Mouse (Mus musculus) neural tube, embryonic 15.5 days (tissue): ENCODE measurements around the gene Arhgef10l. TPM values are rescaled to one million over a fixed set of nuclear protein-coding genes. Genes with fewer than 3 reads are reported as not detected.

Source experiments
- ATAC-seq: fragments of 200-750 bp; cut with Nextera tagmentation; 2 replicates; pipeline ENCODE4 v1.8.0; 2017; ENCODE audit warnings: mild to moderate bottlenecking, moderate TSS enrichment, moderate library complexity; ENCODE audit not compliant: low FRiP score
- H3K27ac ChIP-seq: fragments of 300-500 bp; sonication (generic); replicated peaks from 2 replicates; pipeline ENCODE4 v1.5.1; 2015; ENCODE audit warnings: mild to moderate bottlenecking, inconsistent platforms
- H3K27me3 ChIP-seq: fragments of 300-500 bp; sonication (generic); replicated peaks from 2 replicates; pipeline ENCODE4 v1.6.1; 2015; ENCODE audit warnings: inconsistent platforms
- H3K36me3 ChIP-seq: fragments of 300-500 bp; sonication (generic); 2 replicates; pipeline ENCODE4 v1.6.1; 2015; ENCODE audit warnings: inconsistent platforms
- H3K4me1 ChIP-seq: fragments of 300-500 bp; sonication (generic); 2 replicates; pipeline ENCODE4 v1.6.1; 2015; ENCODE audit warnings: inconsistent platforms
- H3K4me2 ChIP-seq: fragments of 300-500 bp; sonication (generic); 2 replicates; pipeline ENCODE4 v1.6.1; 2015; ENCODE audit warnings: inconsistent platforms, mild to moderate bottlenecking, moderate library complexity
- H3K4me3 ChIP-seq: fragments of 300-500 bp; sonication (generic); replicated peaks from 2 replicates; pipeline ENCODE4 v1.5.1; 2015; ENCODE audit warnings: mild to moderate bottlenecking, inconsistent platforms
- H3K9ac ChIP-seq: fragments of 300-500 bp; sonication (generic); replicated peaks from 2 replicates; pipeline ENCODE4 v1.6.1; 2015; ENCODE audit warnings: mild to moderate bottlenecking, inconsistent platforms
- H3K9me3 ChIP-seq: fragments of 300-500 bp; sonication (generic); replicated peaks from 2 replicates; pipeline ENCODE4 v1.6.1; 2016; ENCODE audit warnings: inconsistent platforms
- WGBS: fragments of 180-500 bp; shearing (Covaris S2); methylation state at CpG from one replicate; pipeline ENCODE4 v1.1.7; 2015; ENCODE audit warnings: mixed read lengths; 5-methylcytosine and 5-hydroxymethylcytosine counted together
- polyA plus RNA-seq: library from polyadenylated mRNA; unstranded; fragments of >200 nt; fragmentation: Nextera tagmentation; extraction: Ambion mirVana; gene quantifications from 2 replicates; pipeline ENCODE4 v1.2.1, GENCODE M21; 2015

Arhgef10l gene
- polyA plus RNA-seq, 1 experiment from 2014 or later = 23.6 TPM

- no peak for ATAC-seq
- H3K27ac ChIP-seq = no peak overlapping the region
- peaks cover 32% of the 10 kb centered on the region for H3K4me1 ChIP-seq
- no peak overlapping the region for H3K9ac ChIP-seq
- 55% methylated on average over 14 of the region's 14 CpGs for WGBS
- no peaks in the 10 kb centered on the region for H3K27me3 ChIP-seq
- H3K4me3 ChIP-seq = no peak overlapping the region
- H3K4me2 ChIP-seq = no peak overlapping the region
- H3K36me3 ChIP-seq = no peaks in the 10 kb centered on the region
- H3K9me3 ChIP-seq = no peaks in the 10 kb centered on the region
These were observed 11.8 kb downstream of the Arhgef10l start for GRCm38 (mm10) chr4:140653835-140654583.

- Histone ChIP-seq H3K27me3 (no peaks in the 10 kb centered on the region), H3K36me3 (no peaks in the 10 kb centered on the region), H3K9ac (no peak overlapping the region), H3K9me3 (no peaks in the 10 kb centered on the region), H3K4me2 (peak overlapping the region; percentile 77), H3K4me3 (no peak overlapping the region), H3K27ac (peak overlapping the region; percentile 97), H3K4me1 (peaks cover 44% of the 10 kb centered on the region)
- ATAC-seq = no peak
- 58% methylated on average over 1 of the region's 1 CpGs for WGBS
These were observed 16.1 kb downstream of the Arhgef10l start for GRCm38 (mm10) chr4:140649731-140650130.

DNA sequence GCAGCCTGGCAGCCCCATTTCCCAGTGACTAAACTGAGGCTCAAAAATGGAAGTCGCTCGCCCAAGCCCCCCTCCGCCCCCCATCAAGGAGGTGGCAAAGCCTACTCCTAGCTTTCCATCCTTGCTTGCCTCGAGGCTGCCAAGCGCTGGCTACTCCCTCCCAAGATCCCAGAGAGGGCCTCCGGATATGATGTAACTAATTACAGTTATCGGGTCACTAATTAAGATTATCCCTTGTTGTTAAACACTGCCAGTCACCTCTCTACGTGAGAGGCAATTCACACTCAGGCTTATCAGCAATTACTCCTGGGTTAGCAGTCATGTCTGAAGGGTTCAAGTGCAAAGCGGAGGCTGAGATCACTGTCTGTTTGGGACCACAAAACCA is 16.6 kb downstream of the Arhgef10l start:
- peak overlapping the region; percentile 97 for H3K27ac ChIP-seq
- peak; percentile 6; the same call in 1 of the 2 replicates for ATAC-seq
- no peaks in the 10 kb centered on the region for H3K36me3 ChIP-seq
- H3K27me3 ChIP-seq = no peaks in the 10 kb centered on the region
- H3K9ac ChIP-seq = peak overlapping the region; percentile 95
- H3K4me3 ChIP-seq = peak overlapping the region; percentile 72
- peaks cover 49% of the 10 kb centered on the region for H3K4me1 ChIP-seq
- peak overlapping the region; percentile 77 for H3K4me2 ChIP-seq
- 16% methylated on average over 9 of the region's 9 CpGs for WGBS
- H3K9me3 ChIP-seq = no peaks in the 10 kb centered on the region

DNA sequence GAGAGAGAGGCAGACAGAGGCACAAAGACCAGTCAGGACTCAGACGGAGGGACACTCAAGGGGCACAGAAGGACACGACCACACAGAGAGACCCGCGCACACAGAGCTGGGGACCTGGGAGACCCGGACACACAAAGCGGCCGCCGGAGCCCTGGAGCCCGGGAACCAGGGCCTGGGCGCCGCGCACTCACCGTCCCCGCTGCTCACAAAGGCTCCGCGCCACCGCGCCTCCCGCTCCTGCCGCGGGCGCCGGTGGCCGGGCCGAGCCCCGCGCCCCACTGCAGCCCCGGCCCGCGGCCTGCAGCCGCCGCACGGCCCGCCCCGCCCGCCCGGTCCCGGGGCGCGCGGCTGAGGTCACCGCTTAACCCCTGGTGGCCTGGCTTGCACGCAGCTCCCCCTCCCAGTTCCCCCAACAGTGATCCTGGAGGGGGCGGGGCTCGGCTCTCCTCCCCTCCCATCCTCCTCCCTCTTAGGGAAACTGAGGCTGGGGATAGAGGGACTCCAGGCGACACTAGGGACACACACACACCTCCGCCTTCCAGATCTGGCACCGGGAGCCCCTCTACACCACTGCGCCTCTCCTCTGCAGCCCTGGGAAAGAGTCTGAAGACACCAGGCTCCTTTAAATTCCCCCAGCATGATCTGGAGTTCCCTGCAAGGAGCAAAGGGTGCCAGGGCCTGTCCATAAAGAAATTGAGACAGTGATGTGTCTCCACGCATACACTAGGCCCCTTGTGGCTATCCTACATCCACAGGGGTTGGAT is 17.2 kb downstream of the Arhgef10l start:
- H3K36me3 ChIP-seq = no peaks in the 10 kb centered on the region
- no peaks in the 10 kb centered on the region for H3K9me3 ChIP-seq
- peak overlapping the region; percentile 95 for H3K9ac ChIP-seq
- H3K4me1 ChIP-seq = peaks cover 54% of the 10 kb centered on the region
- WGBS = under 1% methylated on average over 31 of the region's 50 CpGs
- no peaks in the 10 kb centered on the region for H3K27me3 ChIP-seq
- peak; percentile 79 for ATAC-seq
- H3K4me2 ChIP-seq = peak overlapping the region; percentile 77
- H3K4me3 ChIP-seq = peak overlapping the region; percentile 72
- peak overlapping the region; percentile 97 for H3K27ac ChIP-seq

DNA sequence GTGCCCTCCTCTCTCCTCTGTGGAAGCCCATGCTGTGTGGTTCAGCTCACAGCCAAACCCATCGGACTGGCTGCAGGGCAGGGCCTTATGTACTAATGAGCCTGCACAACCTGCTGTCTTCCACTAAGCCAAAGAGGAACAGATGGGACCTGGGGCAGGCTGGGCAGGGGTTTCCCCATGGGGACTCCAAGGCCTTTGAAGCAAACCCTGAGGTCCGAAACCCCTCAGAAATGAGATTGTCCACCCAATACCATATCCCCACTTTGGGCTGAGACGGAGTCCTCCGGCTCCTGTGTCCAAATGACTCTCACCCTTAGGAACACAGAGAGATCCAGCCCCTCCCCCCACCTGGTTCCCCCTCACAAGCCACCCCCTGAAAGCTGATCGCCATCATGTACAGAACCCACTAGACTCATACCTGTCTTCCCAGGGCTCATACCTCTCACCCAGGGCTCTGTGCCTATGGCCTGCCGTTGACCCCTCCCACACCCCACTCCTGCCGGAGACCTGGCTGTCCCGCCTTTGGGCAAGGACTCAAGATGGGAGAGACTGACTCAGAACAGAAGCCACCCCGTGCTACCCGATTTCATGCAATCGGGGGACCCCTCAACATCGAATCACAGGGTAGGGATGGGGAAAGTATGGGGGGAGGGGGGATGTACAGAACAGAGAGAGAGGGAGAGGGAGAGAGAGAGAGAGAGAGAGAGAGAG is 17.9 kb downstream of the Arhgef10l start:
- Histone ChIP-seq H3K27ac (peak overlapping the region; percentile 97), H3K4me1 (peaks cover 54% of the 10 kb centered on the region), H3K4me2 (peak overlapping the region; percentile 77), H3K36me3 (no peaks in the 10 kb centered on the region), H3K4me3 (peak overlapping the region; percentile 72), H3K27me3 (no peaks in the 10 kb centered on the region), H3K9ac (peak overlapping the region; percentile 95), H3K9me3 (no peaks in the 10 kb centered on the region)
- peak; percentile 66 for ATAC-seq
- 2% methylated on average over 12 of the region's 12 CpGs for WGBS

DNA sequence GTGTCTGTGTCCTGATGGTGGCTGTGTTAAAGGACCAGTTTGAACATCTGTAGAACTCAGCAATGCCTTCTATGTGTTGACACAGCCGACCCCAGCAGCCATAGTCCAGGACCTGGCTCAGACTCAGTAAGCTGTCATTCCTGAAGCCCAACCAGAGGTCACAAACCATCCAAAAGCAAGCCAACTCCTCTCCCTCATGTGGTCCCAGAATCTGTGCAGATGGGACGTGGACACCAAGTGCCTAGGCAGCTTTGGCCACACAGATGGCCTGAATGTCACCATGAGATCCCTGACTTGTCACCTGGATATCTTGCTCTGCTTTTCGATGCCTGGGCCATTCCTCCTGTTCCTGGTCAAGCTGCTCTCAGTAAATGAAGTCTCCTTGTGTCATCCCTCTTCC is 20.2 kb downstream of the Arhgef10l start:
- Histone ChIP-seq H3K4me2 (no peak overlapping the region), H3K9ac (no peak overlapping the region), H3K4me3 (no peak overlapping the region), H3K4me1 (peaks cover 65% of the 10 kb centered on the region), H3K27me3 (no peaks in the 10 kb centered on the region), H3K36me3 (no peaks in the 10 kb centered on the region), H3K9me3 (no peaks in the 10 kb centered on the region), H3K27ac (no peak overlapping the region)
- ATAC-seq = no peak
- 93% methylated on average over 3 of the region's 3 CpGs for WGBS

- ATAC-seq = no peak
- 0 out of 2 replicates have a peak overlapping the region, but pooled peaks have one; percentile 37 for H3K27ac ChIP-seq
- H3K9me3 ChIP-seq = no peaks in the 10 kb centered on the region
- H3K27me3 ChIP-seq = no peaks in the 10 kb centered on the region
- peak overlapping the region; percentile 13; the same call in 1 of the 2 replicates for H3K4me2 ChIP-seq
- no peaks in the 10 kb centered on the region for H3K36me3 ChIP-seq
- no peak overlapping the region for H3K9ac ChIP-seq
- peaks cover 69% of the 10 kb centered on the region for H3K4me1 ChIP-seq
- H3K4me3 ChIP-seq = no peak overlapping the region
- 18% methylated on average over 3 of the region's 3 CpGs for WGBS
These were observed 21.1 kb downstream of the Arhgef10l start for GRCm38 (mm10) chr4:140644701-140645100.

GRCm38 (mm10) chr4:140644276-140644675 is 21.5 kb downstream of the Arhgef10l start:
- Histone ChIP-seq H3K27me3 (no peaks in the 10 kb centered on the region), H3K9me3 (no peaks in the 10 kb centered on the region), H3K9ac (no peak overlapping the region), H3K27ac (0 out of 2 replicates have a peak overlapping the region, but pooled peaks have one; percentile 37), H3K4me1 (peaks cover 68% of the 10 kb centered on the region), H3K36me3 (no peaks in the 10 kb centered on the region), H3K4me2 (peak overlapping the region; percentile 13; the same call in 1 of the 2 replicates), H3K4me3 (no peak overlapping the region)
- no peak for ATAC-seq
- 49% methylated on average over 6 of the region's 6 CpGs for WGBS

- no peak overlapping the region for H3K4me2 ChIP-seq
- 91% methylated on average over 4 of the region's 4 CpGs for WGBS
- peak overlapping the region; percentile 64 for H3K27ac ChIP-seq
- ATAC-seq = no peak
- peaks cover 63% of the 10 kb centered on the region for H3K4me1 ChIP-seq
- H3K36me3 ChIP-seq = no peaks in the 10 kb centered on the region
- H3K4me3 ChIP-seq = no peak overlapping the region
- H3K9me3 ChIP-seq = no peaks in the 10 kb centered on the region
- no peaks in the 10 kb centered on the region for H3K27me3 ChIP-seq
- no peak overlapping the region for H3K9ac ChIP-seq
These were observed 23.4 kb downstream of the Arhgef10l start for GRCm38 (mm10) chr4:140642378-140642777.

- H3K4me3 ChIP-seq = no peak overlapping the region
- ATAC-seq = peak; percentile 12; the same call in 1 of the 2 replicates
- H3K27ac ChIP-seq = peak overlapping the region; percentile 64
- no peaks in the 10 kb centered on the region for H3K36me3 ChIP-seq
- peaks cover 58% of the 10 kb centered on the region for H3K4me1 ChIP-seq
- no peak overlapping the region for H3K4me2 ChIP-seq
- no peak overlapping the region for H3K9ac ChIP-seq
- H3K27me3 ChIP-seq = no peaks in the 10 kb centered on the region
- 59% methylated on average over 5 of the region's 5 CpGs for WGBS
- H3K9me3 ChIP-seq = no peaks in the 10 kb centered on the region
These were observed 24.3 kb downstream of the Arhgef10l start for GRCm38 (mm10) chr4:140641414-140641918.

DNA sequence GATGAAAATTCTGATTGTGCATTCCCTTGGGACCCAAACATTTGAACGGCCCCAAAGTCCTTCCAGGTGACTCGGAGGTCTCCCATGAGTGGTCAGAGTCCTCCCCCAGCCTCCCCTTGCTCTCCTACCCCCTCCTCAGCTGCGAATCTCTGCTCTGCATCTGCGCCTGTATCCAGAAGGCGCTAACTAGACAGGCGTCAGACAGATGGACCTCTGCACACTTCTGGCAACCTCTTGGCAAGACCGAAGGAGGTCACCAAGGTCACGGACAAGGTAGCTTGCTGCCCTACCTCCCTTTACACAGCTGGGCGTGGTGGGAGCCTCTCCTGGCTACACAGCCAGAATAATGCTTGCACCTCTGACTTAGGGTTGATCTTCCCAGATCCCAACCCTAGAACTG is 25.1 kb downstream of the Arhgef10l start:
- Histone ChIP-seq H3K27me3 (no peaks in the 10 kb centered on the region), H3K9ac (no peak overlapping the region), H3K4me1 (peaks cover 50% of the 10 kb centered on the region), H3K27ac (peak overlapping the region; percentile 64; the same call in 1 of the 2 replicates), H3K9me3 (no peaks in the 10 kb centered on the region), H3K4me2 (no peak overlapping the region), H3K4me3 (no peak overlapping the region), H3K36me3 (no peaks in the 10 kb centered on the region)
- WGBS = 92% methylated on average over 9 of the region's 9 CpGs
- ATAC-seq = no peak
